Mouse (Mus musculus) kidney, adult 2 months (tissue): ENCODE measurements around the gene Myl3.

Source experiments
- CTCF ChIP-seq: fragments of 200-500 bp; conservative IDR thresholded peaks from 2 replicates; pipeline ENCODE4 v1.5.1; 2011; ENCODE audit warnings: low read depth, mild to moderate bottlenecking, control low read depth, low read length, moderate library complexity, mixed read lengths; ENCODE audit not compliant: insufficient read depth, insufficient read length
- POLR2A ChIP-seq: fragments of 200-500 bp; IDR thresholded peaks from one replicate; pipeline ENCODE4 v1.6.1; 2011; ENCODE audit warnings: low read depth, low read length, control low read depth

GRCm38 (mm10) chr9:110760886-110761285 is 19.2 kb downstream of the Myl3 start:
- no peak for TF ChIP-seq CTCF
- TF ChIP-seq POLR2A, result no peak
